Comparison of ENCODE assay signal across 19 mouse cellular contexts in the genomic region with DNA sequence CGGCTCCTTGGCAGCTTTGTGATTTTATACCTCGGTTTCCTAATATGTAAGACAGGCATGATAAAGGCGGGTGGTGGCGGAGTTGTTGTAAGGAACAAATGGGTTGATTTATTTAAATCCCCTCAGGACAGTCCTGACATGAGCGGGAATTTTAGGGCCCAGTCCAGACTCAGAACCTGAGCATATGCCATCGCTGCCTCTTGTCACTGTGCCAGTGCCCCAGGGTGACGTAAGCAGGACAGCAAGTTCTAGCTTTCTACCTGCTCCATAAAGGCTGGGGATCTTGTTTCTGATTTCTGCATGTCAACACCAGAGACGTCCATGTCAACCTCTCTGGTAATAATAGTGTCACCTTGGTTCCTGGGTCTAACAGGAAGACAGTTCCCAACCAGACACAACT. TPM values are rescaled to one million over a fixed set of nuclear protein-coding genes. Genes with fewer than 3 reads are reported as not detected.
DNase-seq lines count a peak whose midpoint lies in the region; ATAC-seq lines count a peak whose summit lies in the region.
"Had no signal": no experiment of that assay in that cellular context is flagged by ENCODE, and none has a peak within 500 bp of the region (broad histone marks: within the 10 kb centered on the region; RNA-seq: fewer than 3 reads in every experiment).

No protein-coding gene starts in this region.

- peak; percentile 3; the same call in 1 of the 2 replicates for ATAC-seq in cerebellum, adult (ENCODE audit: insufficient number of reproducible peaks, low FRiP score, low TSS enrichment)
- ATAC-seq in megakaryocyte, adult 5-6 weeks (ENCODE audit: poor library complexity, severe bottlenecking) = no peak
- ATAC-seq: CD4-positive, CD25-positive, alpha-beta regulatory T cell, adult 4 months; forebrain, embryonic 13.5 days; forebrain, postnatal 0 days; intestine, embryonic 16.5 days had no signal

- no peak for DNase-seq in cerebellum, postnatal 4 days (ENCODE audit: low spot score in 2 of 2)
- peak; percentile 84 for DNase-seq in cerebellum, adult 11-12 months
- peak; percentile 89 for DNase-seq in cerebellum, adult 9-10 months
- DNase-seq in cerebellum, postnatal 25 days = peak; percentile 87 to 90
- no peak for DNase-seq in ovary, postnatal 10 days (ENCODE audit: low spot score)
- no peak for DNase-seq in kidney, postnatal 36 days
- DNase-seq: adrenal gland, postnatal 10 days; B cell, adult 2 months; forebrain, postnatal 0 days; gastrocnemius, postnatal 14 days; heart, postnatal 36 days had no signal

RNA-seq across cellular contexts. Expression of a gene that starts 24.7 kb away (rescaled TPM):
- not detected in 2 replicates for total RNA-seq in megakaryocyte, adult 5-6 weeks (2015)
- total RNA-seq in megakaryocyte, adult 5-6 weeks (2017) = not detected in 2 replicates
- total RNA-seq: adrenal gland, postnatal 10 days; adrenal gland, postnatal 4 days; forebrain, postnatal 0 days; G1E; gastrocnemius, adult 18-20 months; gastrocnemius, postnatal 14 days; heart, postnatal 36 days had no signal

Comparison
In these comparisons a context has a peak if more than half of its experiments do, and no peak if none do; other contexts are left out.
1. DNase-seq: peak in cerebellum, adult 11-12 months (single experiment), cerebellum, adult 9-10 months (single experiment) and cerebellum, postnatal 25 days (2 of 2); none in cerebellum, postnatal 4 days (0 of 2), ovary, postnatal 10 days (single experiment) and kidney, postnatal 36 days (0 of 2).